Mouse (Mus musculus): ENCODE measurements at regions not wholly inside any gene's neighbourhood (a gene's known extent, or its start where the extent isn't known, plus 50 kb on each side); places are given as distances from the start of the nearest gene placed in this dataset.

DNA sequence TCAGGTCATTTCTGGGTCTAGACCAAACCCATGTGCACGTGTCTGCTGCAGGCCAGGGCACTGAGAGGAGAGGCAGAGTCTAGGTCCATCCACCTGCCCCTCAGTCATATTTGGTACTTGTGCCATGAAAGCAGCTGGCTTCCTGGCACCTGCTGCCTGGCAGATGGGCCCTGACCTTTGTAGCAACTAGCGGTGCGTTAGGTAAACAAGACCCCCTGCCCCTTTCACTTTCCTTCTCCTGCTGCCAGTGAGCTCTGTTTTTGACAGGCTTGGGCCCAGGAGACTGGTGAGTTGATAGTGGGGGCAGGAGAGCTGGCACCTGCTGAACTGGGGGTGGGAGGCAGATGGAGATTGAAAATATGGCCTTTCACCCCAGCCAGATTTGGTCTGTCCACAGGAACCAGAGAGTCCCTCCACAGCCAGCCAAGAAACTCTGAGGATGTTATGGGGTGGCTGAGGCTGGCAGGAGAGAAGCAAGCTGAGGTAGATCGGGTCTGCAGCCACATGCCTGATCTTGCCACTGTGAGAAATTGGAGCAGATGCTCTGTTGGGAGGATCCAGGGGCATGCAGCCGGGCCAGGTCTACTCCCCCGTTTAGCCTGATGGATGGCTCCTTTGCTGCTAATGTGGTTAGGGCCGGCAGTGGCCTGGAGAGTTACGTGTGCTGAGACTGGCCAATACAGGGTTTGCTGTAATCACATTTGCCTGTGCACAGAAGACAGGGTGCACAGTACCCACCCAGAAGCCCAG lies 316.6 kb upstream of the 4931429L15Rik start:
- TF ChIP-seq CTCF (IDR thresholded peaks at IDR 0.05; ENCODE audit: extremely low read depth, insufficient read length, insufficient replicate concordance, low read depth, low read length) (no peak), POLR2A (IDR thresholded peaks at IDR 0.05; ENCODE audit: low read depth, low read length) (no peak)

Data from small intestine, adult 2 months (tissue).